Mouse (Mus musculus) E14TG2a.4 (cell line): ENCODE measurements around the gene Slamf8.

Experiments
- CTCF ChIP-seq: conservative IDR thresholded peaks from 2 replicates; pipeline ENCODE4 v1.5.1; 2014; ENCODE audit warnings: low read length
- NANOG ChIP-seq: IDR thresholded peaks from 2 replicates; pipeline ENCODE4 v1.6.1; 2014; ENCODE audit warnings: borderline replicate concordance, low read length, mixed read lengths
- POU5F1 ChIP-seq: IDR thresholded peaks from 2 replicates; pipeline ENCODE4 v1.6.1; 2014; ENCODE audit warnings: low read length, borderline replicate concordance

- no peak for TF ChIP-seq CTCF
- no peak for TF ChIP-seq NANOG
- no peak for TF ChIP-seq POU5F1
These were observed 3.0 kb upstream of the Slamf8 start for GRCm38 (mm10) chr1:172593321-172593720.
